Mouse (Mus musculus): ENCODE data around the gene Cyp1a1. TPM values are rescaled to one million over a fixed set of nuclear protein-coding genes. Genes with fewer than 3 reads are reported as not detected.

The Cyp1a1 gene
- total and polyA plus RNA-seq, 3 experiments: 0.09 to 0.78 (median 0.13) TPM

- H3K36me3 ChIP-seq (ENCODE audit: control insufficient read depth, insufficient read depth, low read length): no peaks in the 10 kb centered on the region
- 0 out of 2 replicates have a peak, but pooled peaks cover 2% of the 10 kb centered on the region for H3K27me3 ChIP-seq (ENCODE audit: control insufficient read depth, insufficient read depth, low read length)
- H3K9ac ChIP-seq (ENCODE audit: low read depth, low read length): no peak overlapping the region
- H3K4me1 ChIP-seq (ENCODE audit: control insufficient read depth, insufficient read depth, low read length): peaks cover 7% of the 10 kb centered on the region
- TF ChIP-seq POLR2A (IDR thresholded peaks at IDR 0.05; ENCODE audit: insufficient read depth, low read depth, low read length) (no peak), EP300 (IDR thresholded peaks at IDR 0.05; ENCODE audit: insufficient read depth, low read depth, low read length) (0 out of 2 replicates have a peak, but pooled peaks have one; percentile 32)
- peak overlapping the region; percentile 26 for H3K27ac ChIP-seq
- DNase-seq: peak in 1 of 2 experiments; percentile 12
- 72% methylated on average over 2 of the region's 2 CpGs for WGBS
- intact Hi-C loops (cut with DNase I): no loop called here
- H3K79me2 ChIP-seq (replicated peaks; ENCODE audit: control insufficient read depth, insufficient read depth, low read length): no peaks in the 10 kb centered on the region
- no peak overlapping the region for H3K4me3 ChIP-seq
Observed at GRCm38 (mm10) chr9:57694108-57694507, 6.4 kb downstream of the Cyp1a1 start.

GRCm38 (mm10) chr9:57696380-57697285 is 8.9 kb downstream of the Cyp1a1 start:
- 0 out of 2 replicates have a peak, but pooled peaks cover 2% of the 10 kb centered on the region for H3K27me3 ChIP-seq (ENCODE audit: control insufficient read depth, insufficient read depth, low read length)
- no peak for TF ChIP-seq EP300 (IDR thresholded peaks at IDR 0.05; ENCODE audit: insufficient read depth, low read depth, low read length)
- TF ChIP-seq POLR2A (IDR thresholded peaks at IDR 0.05; ENCODE audit: insufficient read depth, low read depth, low read length): no peak
- no peak for TF ChIP-seq CTCF (IDR thresholded peaks at IDR 0.05)
- intact Hi-C loops (cut with DNase I): no loop called here

GRCm38 (mm10) chr9:57697380-57697779 is 9.7 kb downstream of the Cyp1a1 start:
- H3K27ac ChIP-seq: no peak overlapping the region
- H3K4me3 ChIP-seq: no peak overlapping the region
- no peak for TF ChIP-seq POLR2A (IDR thresholded peaks at IDR 0.05; ENCODE audit: insufficient read depth, low read depth, low read length)
- TF ChIP-seq CTCF (IDR thresholded peaks at IDR 0.05): no peak
- TF ChIP-seq EP300 (IDR thresholded peaks at IDR 0.05; ENCODE audit: insufficient read depth, low read depth, low read length): no peak
- intact Hi-C loops (cut with DNase I): no loop called here
- H3K36me3 ChIP-seq (ENCODE audit: control insufficient read depth, insufficient read depth, low read length): no peaks in the 10 kb centered on the region
- DNase-seq: no peak
- 30% methylated on average over 4 of the region's 4 CpGs for WGBS
- no peaks in the 10 kb centered on the region for H3K79me2 ChIP-seq (replicated peaks; ENCODE audit: control insufficient read depth, insufficient read depth, low read length)
- H3K27me3 ChIP-seq (ENCODE audit: control insufficient read depth, insufficient read depth, low read length): 0 out of 2 replicates have a peak, but pooled peaks cover 2% of the 10 kb centered on the region
- H3K9ac ChIP-seq (ENCODE audit: low read depth, low read length): no peak overlapping the region
- peaks cover 7% of the 10 kb centered on the region for H3K4me1 ChIP-seq (ENCODE audit: control insufficient read depth, insufficient read depth, low read length)

More at GRCm38 (mm10) chr9:57696380-57697285, 8.9 kb downstream of the Cyp1a1 start:
- Histone ChIP-seq H3K27ac (no peak overlapping the region), H3K79me2 (replicated peaks; ENCODE audit: control insufficient read depth, insufficient read depth, low read length) (no peaks in the 10 kb centered on the region), H3K36me3 (ENCODE audit: control insufficient read depth, insufficient read depth, low read length) (no peaks in the 10 kb centered on the region), H3K9ac (ENCODE audit: low read depth, low read length) (peak overlapping the region; percentile 57), H3K4me3 (peak overlapping the region; percentile 47), H3K4me1 (ENCODE audit: control insufficient read depth, insufficient read depth, low read length) (peaks cover 7% of the 10 kb centered on the region)
- peak; percentile 48 to 62 for DNase-seq
- WGBS: 4% methylated on average over 42 of the region's 42 CpGs

GRCm38 (mm10) chr9:57698466-57699150 is 10.9 kb downstream of the Cyp1a1 start:
- TF ChIP-seq EP300 (IDR thresholded peaks at IDR 0.05; ENCODE audit: insufficient read depth, low read depth, low read length): no peak
- TF ChIP-seq POLR2A (IDR thresholded peaks at IDR 0.05; ENCODE audit: insufficient read depth, low read depth, low read length): no peak
- no peak for TF ChIP-seq CTCF (IDR thresholded peaks at IDR 0.05)
- WGBS: 59% methylated on average over 1 of the region's 1 CpGs
- Histone ChIP-seq H3K27ac (no peak overlapping the region), H3K4me1 (ENCODE audit: control insufficient read depth, insufficient read depth, low read length) (peaks cover 7% of the 10 kb centered on the region), H3K36me3 (ENCODE audit: control insufficient read depth, insufficient read depth, low read length) (no peaks in the 10 kb centered on the region), H3K4me3 (no peak overlapping the region), H3K27me3 (ENCODE audit: control insufficient read depth, insufficient read depth, low read length) (0 out of 2 replicates have a peak, but pooled peaks cover 2% of the 10 kb centered on the region), H3K9ac (ENCODE audit: low read depth, low read length) (no peak overlapping the region), H3K79me2 (replicated peaks; ENCODE audit: control insufficient read depth, insufficient read depth, low read length) (no peaks in the 10 kb centered on the region)
- intact Hi-C loops (cut with DNase I): no loop called here
- no peak for DNase-seq

- H3K9ac ChIP-seq (ENCODE audit: low read depth, low read length): no peak overlapping the region
- DNase-seq: no peak
- peaks cover 1% of the 10 kb centered on the region; the same call in 1 of the 2 replicates for H3K4me1 ChIP-seq (ENCODE audit: control insufficient read depth, insufficient read depth, low read length)
- no peaks in the 10 kb centered on the region; the same call in 1 of the 2 replicates for H3K36me3 ChIP-seq (ENCODE audit: control insufficient read depth, insufficient read depth, low read length)
- 88% methylated on average over 3 of the region's 3 CpGs for WGBS
- H3K27ac ChIP-seq: no peak overlapping the region
- no peak for TF ChIP-seq EP300 (IDR thresholded peaks at IDR 0.05; ENCODE audit: insufficient read depth, low read depth, low read length)
- TF ChIP-seq POLR2A (IDR thresholded peaks at IDR 0.05; ENCODE audit: insufficient read depth, low read depth, low read length): no peak
- TF ChIP-seq CTCF (IDR thresholded peaks at IDR 0.05): no peak
- intact Hi-C loops (cut with DNase I): loop anchor here (5.0 kb wide), 2 partner anchors 36 to 39 kb away; no protein-coding TSS in a partner anchor
- no peaks in the 10 kb centered on the region for H3K27me3 ChIP-seq (ENCODE audit: control insufficient read depth, insufficient read depth, low read length)
- peaks cover 3% of the 10 kb centered on the region; the same call in 1 of the 2 replicates for H3K79me2 ChIP-seq (replicated peaks; ENCODE audit: control insufficient read depth, insufficient read depth, low read length)
- no peak overlapping the region for H3K4me3 ChIP-seq
Observed at GRCm38 (mm10) chr9:57706496-57706895, 18.8 kb downstream of the Cyp1a1 start.
